Mouse (Mus musculus) liver (tissue): ENCODE measurements around the gene Nfic.

Source experiments
- DNase-seq: peaks from one replicate; pipeline ENCODE4 v3.0.0-alpha.2; 2020; ENCODE audit warnings: mixed read lengths

The Nfic gene

GRCm38 (mm10) chr10:81415549-81416310 is 39.7 kb downstream of the Nfic start:
- no peak for DNase-seq

- DNase-seq: no peak
Observed at GRCm38 (mm10) chr10:81415146-81415545, 40.3 kb downstream of the Nfic start.

GRCm38 (mm10) chr10:81414682-81415081 is 40.8 kb downstream of the Nfic start:
- DNase-seq: no peak

GRCm38 (mm10) chr10:81413310-81414261 is 41.8 kb downstream of the Nfic start:
- peak; percentile 78 for DNase-seq

DNA sequence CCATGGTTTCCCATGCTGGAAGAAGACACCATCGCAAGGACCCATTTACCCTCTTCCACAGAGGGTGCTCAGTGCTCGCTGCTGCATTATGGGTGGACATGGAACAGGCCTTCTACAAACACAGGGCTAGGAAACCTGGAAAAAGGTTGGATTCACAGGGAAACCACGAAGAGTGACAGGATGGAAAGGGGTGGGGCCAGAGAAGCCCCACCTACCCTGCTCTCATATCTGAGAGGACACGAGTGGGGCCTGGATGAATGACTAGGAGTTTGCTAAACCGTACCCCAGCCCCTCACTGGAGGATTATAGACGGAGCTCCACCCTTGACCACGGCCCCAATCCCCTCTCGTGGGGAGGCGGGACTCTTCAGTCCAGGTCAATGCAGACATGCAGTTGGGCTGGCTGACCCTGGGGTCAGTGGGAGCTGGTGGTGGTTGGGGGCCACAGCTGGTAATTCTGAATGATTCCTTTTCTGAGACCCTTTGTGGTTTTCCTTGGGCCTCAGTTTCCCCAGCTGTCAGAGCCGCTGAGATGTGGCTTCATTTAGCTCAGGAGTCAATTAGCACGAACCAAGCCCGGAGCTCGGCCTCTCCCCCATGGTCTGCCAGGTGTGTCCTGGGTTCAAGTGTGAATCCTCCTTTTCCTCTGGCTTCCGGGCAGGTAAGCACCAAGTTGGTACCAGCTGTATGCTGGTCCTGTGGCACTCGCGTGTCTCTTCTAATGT is 42.7 kb downstream of the Nfic start:
- DNase-seq: no peak

- DNase-seq: no peak
Observed at GRCm38 (mm10) chr10:81411471-81412400, 43.7 kb downstream of the Nfic start.

DNA sequence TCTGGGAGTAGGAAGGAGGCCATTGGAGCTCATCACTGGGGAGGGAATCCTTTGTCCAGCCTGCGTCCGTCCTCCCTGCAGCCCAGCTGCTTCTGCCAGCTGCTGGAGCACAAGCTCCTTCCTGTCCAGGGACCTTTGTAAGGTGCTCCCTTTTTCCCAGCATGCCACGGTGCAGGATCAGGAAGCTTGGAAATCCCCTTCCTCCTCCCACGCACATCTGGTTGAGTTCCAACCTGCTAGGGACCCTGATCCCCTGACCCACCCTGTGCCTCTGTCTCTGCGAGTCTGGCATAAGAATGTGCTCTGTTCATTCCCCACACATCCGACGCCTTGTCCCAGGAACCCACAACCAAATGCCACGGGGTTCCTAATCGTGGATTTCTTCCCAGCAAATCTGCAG is 44.5 kb downstream of the Nfic start:
- DNase-seq: no peak

DNA sequence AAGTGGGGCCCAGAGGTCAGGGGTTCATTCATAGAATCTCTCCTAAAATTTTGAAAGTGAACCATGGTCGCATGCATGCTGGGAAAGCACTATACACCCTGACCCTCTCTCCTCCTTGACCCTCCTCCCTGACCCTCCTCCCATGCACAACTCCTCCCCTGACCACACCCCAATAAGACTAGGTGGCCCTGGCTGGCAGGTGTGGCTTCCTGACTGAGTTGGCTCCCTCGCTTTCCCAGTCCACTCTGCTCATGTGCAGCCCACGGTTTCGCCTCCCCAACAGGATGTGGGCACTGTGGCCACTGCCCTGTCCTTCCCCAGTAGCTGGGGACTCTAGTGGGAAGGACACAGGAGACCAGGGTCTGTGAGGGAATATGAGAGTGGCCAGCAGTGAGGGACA is 45.1 kb downstream of the Nfic start:
- no peak for DNase-seq

DNA sequence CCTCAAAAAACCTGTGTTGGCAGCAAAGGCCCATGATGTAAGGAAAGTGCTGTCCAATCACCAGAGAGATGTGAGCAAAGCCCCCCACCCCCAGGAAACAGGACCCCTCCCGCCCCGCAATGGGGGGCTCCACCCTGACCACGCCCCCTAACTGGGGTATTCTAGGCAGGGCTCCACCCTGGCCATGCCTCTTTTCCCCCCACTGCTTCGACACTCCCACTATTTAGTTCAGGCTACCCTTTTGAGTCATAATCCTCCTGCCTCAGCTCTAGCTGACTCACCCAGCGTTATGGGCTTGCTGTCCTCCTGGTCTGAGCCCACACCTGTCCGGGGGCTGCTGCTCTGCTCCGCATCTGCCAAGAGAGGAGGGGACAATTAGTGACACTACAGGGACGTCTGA is 46.1 kb downstream of the Nfic start:
- peak; percentile 53 for DNase-seq

- DNase-seq: peak; percentile 86
Observed at GRCm38 (mm10) chr10:81408871-81409291, 46.6 kb downstream of the Nfic start.

GRCm38 (mm10) chr10:81408424-81408729 is 47.1 kb downstream of the Nfic start:
- DNase-seq: no peak

DNA sequence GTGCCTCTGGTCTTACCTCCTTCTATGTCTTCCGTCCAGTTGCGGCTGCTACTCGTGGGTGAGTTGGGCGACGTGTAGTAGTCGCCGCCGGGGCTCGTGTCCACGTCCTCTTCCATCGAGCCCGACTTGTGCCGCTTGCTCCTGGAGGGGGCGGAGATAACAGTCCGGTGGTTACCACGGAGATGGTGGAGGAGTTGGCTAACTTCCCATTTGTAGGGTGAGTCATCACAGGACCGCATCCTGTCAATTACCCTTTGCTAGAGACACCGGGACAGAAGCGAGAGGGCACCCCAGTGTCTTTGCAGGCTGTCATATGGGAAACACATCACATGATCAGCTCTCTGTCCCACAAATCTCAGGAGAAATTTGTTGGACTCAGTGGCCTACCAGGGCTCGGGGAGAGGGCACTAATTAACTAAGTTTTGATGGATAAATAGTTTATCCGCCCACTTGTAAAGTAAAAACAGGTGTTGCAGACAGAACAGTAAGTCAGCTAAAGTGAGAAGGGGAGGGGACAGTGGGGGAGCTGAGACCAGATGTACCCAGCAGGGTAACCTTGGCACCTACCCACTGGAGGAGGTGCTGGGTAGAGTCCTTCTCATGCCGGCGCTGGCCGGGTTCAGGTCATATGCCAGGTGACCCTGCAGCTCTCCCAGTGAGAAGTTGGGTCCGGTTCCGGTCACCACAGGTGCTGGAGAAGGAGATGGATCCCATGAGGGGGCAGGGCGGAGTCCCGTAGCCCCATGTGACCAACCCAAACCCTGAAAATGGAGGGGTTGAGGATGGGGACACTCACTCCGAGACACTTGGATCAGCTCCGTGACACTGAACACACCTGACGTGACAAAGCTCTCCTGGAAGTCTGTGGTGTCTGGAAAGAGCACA is 47.7 kb downstream of the Nfic start:
- peak; percentile 68 for DNase-seq

GRCm38 (mm10) chr10:81406504-81407440 is 48.7 kb downstream of the Nfic start:
- DNase-seq: no peak

- peak; percentile 75 for DNase-seq
Observed at GRCm38 (mm10) chr10:81405588-81406201, 49.7 kb downstream of the Nfic start.

DNA sequence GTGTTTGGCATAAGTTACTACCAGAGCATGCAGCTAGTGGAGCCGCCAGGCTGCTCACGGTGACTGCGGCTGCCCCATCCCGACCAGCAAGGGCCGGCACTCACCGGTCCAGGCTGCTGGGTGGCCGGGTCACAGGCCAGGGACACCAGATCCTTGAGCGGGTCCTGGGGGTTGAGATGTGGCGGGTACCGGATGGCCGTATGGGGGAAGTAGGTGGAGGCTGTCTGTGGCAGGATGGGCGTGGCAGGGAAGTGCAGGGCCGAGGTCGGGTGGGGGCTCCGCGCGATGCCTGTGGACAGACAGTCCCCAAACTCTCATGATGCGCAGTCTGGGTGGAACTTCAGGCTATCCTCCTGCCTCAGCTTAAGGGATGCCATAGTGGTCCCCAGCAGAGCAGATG is 50.7 kb downstream of the Nfic start:
- DNase-seq: no peak

DNA sequence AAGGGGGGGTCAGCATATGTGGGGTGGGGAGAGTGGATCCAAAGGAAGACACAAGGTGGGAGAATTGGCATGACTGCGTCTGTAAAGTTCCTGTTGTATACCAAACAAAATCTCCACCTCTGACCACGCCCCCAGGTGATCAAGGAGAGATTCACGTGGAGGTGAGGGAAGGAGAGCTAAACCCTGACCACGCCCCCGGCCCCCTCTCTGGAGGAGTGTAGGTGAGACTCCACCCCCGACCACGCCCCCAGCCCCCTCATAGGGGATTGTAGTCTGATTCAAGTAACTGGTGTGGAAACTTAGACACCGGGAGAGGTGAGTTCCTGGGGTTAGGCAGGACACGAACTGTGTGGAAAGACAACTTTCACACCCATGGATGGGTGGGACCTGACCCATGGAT is 51.4 kb downstream of the Nfic start:
- no peak for DNase-seq

GRCm38 (mm10) chr10:81403511-81403910 is 51.9 kb downstream of the Nfic start:
- DNase-seq: no peak

DNA sequence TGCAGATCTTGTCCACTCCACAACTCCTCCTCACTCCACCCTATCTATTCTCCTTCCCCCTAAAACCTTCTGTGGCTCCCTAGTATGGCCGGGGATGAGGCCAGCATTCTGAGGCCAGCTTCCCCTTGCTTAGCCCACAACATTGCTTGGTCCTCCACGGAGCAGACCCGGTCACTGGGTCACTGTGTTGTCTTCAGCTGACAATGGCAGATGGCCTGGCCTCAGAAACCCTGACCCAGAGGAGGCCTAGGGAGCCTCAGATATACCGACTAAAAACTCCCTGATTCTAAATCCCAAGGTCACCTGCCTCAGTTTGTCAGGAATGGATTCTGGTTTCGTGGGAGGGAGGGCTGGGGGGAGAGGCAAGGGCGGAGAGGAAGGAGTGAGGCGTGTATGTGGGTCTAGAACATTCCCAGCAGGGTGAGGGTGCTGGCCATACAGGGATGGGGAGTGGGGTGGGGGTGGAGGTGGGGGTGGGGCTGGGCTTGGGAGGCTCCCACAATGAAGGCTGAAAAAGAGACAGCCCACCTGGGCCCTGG is 53.1 kb downstream of the Nfic start:
- no peak for DNase-seq

- peak; percentile 88 for DNase-seq
Observed at GRCm38 (mm10) chr10:81401521-81402226, 53.8 kb downstream of the Nfic start.
